Mouse (Mus musculus): ENCODE measurements around the gene Rnase9.

DNA sequence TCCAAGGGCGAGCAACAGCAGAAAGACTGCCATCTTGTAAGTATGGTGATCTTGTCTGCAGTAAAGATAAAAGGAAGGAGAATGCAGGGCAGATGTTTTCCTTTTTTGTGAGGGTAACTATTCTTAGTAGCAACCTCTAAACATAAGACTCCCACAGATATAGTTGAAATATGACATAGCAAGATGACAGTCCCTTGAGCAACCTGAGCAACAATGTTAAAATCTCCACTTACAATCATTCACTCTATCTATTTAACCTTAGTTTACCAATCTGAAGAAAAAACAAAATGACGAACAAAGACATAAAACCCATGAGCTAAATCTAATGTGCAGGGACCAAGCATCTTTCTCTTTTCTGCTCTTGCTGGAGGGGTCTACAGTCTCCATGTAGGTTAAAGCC, 8.4 kb upstream of the Rnase9 start, which contains the start of gene Rnase11:
- TF ChIP-seq CTCF (IDR thresholded peaks at IDR 0.05; ENCODE audit: low read depth) = no peak
- no peak for TF ChIP-seq EP300 (optimal IDR thresholded peaks at IDR 0.05)
